Mouse (Mus musculus): Measurements from ENCODE around the gene Dxo.
"Not testable (repeated sequence)": the region's sequence is repeated elsewhere in the genome, so short reads cannot be mapped to it uniquely, and the experiment has no call there.

Dxo gene

DNA sequence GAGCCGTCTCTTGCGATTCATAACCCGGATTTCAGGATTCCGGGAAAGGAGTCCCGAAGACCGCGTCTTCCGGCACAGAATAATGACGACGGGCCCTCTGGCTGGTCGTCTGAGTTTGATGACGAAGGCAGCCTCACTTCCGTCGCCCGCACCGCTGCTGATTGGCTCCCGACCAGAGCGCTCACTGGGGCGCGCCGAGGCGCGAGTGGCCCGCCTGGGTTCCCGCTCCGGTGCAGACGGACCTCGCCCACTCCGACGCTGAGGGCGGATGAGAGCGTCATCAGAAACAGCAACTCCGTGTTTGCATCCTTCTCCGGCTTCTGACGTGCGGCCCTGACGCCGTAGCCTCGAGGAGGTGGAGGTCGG, at the start of gene Dxo, which contains the start of gene Stk19:
TSS of gene Dxo (plus strand) at position 164 of the 366 bp plus-strand sequence.
TSS of gene Stk19 (minus strand) at position 90 of the 366 bp plus-strand sequence.
- DNase-seq (ENCODE audit: low spot score), result peak; percentile 98

DNA sequence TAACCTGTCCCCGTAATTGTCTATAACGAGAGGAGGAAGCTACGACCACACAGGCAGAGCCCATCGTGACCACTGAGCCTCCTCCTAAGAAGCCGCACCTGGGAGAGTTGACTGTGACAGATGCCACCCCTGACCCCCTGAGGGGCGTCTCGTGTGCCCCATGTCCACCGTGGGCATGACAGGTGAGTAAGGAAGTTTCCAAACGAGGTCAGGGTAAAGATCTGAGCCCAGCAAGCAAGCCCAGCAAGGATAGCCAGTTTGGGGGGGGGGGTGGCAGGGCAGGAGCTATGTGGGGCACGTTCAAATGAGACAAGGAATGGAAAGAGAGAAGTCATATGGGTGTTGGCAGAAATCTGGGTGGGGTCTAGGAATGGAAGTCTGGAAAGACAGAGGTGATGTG, 41.8 kb upstream of the Dxo start:
- DNase-seq (ENCODE audit: low spot score), result no peak

DNA sequence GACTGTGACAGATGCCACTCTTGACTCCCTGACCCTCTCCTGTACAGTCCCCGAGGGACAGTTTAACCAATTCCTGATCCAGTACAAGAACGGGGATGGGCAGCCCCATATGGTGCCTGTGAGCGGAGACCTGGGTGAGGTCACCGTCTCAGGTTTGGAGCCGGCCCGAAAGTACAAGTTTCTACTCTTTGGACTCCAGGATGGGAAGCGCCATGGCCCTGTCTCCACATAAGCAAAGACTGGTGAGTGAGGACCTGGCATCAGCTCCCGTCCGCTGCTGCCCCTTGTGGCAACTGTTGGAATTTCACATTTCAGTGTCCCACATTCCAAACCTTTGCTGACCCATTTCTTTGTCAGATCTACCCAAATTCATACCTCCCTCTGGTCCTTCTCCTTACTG, 41.2 kb upstream of the Dxo start:
- no peak for DNase-seq (ENCODE audit: low spot score)

DNA sequence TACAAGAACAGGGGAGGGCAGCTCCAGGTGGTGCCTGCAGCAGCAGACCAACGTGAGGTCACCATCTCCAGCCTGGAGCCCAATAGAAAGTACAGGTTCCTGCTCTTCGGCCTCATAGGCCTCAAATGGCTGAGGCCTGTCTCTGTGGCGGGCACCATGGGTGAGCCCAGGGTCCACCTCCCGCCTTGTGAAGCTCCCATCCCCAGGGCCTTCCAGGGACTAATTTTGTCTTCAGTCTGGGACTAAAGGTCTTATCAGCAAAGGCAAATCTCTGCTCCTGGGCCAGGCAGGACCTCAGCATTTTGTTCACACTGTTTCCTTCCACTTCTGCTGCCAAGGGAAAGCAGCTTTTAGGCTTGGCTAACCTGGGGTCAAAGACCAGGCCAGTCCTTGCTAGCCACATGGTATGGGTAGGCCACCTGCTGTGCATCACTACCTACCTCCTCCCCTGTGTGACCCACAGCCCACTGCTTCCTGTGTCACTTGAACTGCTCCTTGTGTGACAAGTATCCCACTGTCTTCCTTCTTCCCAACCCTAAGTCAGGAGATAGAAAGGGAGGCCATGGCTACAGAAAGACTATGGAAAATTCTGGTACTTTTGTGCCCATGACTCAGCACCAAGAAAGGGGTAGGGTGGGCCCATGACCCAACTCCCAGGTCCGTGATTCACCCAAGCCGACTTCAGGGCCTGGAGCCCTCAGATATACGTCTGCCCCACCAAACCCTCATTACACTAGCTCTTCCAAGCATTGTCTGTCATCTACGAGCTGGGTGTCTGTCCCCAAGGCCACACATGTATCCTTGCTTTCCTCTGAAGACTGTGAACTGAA, 40.3 kb upstream of the Dxo start:
- no peak for DNase-seq (ENCODE audit: low spot score)

DNA sequence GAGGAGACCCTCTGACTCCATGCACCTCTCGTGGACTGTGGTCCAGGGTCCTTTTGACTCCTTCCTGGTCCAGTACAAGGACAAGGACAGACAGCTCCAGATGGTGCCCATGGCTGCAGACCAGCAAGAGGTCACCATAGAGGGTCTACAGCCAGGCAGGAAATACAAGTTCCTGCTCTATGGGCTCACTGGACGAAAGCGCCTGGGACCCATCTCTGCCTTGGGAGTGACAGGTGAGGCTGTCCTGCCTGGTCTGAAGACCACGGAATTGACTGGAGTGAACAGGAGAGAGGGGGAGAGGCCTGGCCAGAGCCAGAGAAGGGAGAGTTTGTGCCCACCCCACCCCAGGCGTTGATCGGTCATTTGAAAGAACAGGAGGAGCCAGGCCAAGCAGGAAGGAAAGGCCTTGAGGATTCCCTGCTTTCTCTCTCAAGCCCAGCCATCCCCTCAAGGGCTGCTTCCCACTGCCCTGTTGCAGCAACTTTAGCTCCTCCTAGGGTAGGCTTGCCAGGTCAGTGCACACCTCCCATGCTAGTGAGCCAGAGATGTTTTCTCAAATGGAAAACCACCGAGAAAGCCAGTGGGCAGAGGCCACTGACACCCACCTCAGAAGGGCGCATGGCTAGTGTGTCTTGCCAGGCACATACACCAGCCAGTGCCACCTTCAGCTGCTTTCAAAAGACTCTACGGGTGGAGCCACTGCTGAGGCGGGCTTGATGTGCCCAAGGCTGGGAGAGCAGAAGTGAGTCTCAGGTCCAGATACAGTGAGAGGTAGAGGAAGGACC, 39.4 kb upstream of the Dxo start:
- DNase-seq (ENCODE audit: low spot score), result not testable (repeated sequence)

DNA sequence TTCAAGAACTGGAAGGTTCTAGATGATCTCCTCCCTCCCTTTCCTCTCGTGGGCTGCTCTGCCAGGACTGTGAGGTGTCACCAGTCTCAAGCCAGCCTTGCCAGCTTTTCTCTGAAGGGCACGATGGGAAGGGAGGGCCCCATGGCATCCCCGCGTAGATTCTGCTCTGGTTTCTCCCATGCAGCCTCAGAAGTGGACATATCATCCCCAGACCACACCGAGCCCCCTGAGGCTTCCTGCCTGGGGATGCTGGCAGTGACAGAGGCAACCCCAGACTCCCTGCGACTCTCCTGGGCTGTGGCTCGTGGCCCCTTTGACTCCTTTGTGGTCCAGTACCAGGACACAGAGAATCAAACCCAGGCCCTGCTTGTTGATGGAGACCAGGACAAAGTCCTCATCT, 38.7 kb upstream of the Dxo start:
- not testable (repeated sequence) for DNase-seq (ENCODE audit: low spot score)

DNA sequence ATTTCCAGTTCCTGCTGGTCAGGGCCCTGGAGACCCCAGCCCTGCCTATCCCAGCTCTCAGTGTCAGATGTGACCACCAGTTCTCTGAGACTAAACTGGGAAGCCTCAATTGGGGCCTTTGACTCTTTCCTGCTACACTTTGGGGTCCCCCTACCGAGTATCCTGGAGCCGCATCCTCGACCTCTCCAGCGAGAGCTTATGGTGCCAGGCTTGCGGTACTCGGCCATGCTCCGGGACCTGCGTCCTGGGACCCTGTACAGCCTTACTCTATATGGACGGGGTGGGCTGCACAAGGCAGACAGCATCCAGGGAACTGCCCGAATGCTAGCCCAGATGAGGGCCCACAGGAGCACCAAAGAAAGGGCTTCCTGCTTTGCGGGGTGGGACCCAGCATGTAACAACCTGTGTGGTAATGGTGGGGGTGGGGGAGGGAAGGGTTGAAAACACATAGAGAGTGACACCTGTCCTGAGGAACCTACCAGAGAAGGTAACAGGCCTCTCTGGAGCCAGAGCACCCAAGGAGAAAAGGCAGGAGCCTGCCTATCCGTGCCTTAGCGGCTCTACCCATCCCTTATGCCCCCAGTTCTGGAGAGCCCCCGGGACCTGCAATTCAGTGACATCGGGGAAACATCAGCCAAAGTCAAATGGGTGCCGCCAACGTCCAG, 37.8 kb upstream of the Dxo start:
- DNase-seq (ENCODE audit: low spot score), result no peak

DNA sequence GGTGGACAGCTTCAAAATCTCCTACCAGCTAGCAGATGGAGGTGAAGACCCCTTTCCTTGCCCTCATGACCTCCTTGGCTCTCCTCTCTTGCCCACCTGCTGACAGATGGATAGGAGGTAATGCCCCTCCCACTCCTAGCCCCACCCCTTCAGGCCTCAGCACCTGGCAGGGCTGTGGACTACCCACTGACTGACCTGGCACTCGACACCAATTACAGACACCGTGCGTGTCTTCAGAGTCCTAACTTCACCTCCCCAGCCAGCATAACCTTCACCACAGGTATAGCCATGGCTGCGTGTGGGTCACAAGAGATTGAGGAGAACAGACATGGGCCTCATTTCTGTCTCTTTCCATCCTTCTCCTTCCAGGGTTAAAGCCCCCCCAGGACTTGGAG, 37.3 kb upstream of the Dxo start:
- DNase-seq (ENCODE audit: low spot score), result no peak

DNA sequence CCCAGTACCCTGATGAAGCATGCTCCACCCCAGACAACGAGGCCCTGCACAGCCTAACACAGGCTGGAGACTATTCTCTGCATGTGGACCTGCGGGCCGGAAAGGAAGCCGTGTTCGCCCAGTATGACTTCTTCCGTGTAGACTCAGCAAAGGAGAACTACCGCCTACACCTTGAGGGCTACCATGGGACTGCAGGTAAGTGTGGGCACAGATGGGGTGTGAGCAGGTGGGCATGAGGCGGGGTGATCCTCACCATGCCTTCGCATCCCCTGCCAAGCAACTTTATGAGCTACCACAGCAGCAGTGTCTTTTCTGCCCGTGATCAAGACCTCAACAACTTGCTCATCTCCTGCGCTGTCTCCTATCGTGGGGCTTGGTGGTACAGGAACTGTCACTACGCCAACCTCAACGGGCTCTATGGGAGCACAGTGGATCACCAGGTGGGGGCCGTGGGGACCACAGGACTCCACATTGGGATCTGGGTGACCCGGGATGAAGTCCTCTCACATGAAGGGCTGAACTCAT, 36.0 kb upstream of the Dxo start:
- not testable (repeated sequence) for DNase-seq (ENCODE audit: low spot score)

DNA sequence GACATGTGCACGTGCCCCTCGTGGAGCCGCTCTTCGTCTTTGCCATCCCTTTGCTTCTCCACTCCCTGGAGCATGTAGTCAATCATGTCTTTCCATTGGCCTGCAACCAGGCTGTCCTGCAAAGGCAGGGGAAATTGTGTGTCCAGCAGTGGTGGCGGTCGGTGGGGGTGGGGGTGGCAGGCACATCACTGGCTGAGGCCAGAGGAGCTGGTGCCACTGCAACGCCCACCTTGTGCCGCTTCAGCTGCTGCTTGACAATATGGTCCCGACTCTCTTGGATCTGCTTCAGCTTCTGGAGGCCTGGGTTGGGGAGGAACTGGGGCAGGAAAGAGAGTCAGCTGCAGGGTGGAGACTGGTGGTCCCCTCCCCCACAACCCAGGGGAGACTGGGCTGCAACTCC, 34.1 kb upstream of the Dxo start:
- not testable (repeated sequence) for DNase-seq (ENCODE audit: low spot score)

DNA sequence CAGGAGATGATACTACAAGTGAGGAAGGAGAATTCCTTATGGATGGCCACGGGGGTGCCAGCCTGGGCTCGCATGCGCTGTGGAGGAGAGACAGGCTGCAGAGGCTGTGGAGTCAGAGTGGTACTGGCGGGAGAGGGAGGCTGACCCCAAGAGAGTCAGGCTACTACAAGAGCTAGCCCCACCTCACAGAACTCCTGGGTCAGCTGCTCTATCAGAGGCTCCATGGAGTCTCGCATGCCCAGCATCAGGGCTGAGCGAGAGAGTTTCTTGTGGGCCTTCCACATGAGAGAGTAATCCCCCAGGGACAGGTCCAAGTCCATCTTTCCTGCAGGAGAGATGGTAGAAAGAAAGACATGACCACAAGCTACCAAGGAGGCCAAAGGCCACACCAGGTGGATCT, 33.5 kb upstream of the Dxo start:
- DNase-seq (ENCODE audit: low spot score), result not testable (repeated sequence)

DNA sequence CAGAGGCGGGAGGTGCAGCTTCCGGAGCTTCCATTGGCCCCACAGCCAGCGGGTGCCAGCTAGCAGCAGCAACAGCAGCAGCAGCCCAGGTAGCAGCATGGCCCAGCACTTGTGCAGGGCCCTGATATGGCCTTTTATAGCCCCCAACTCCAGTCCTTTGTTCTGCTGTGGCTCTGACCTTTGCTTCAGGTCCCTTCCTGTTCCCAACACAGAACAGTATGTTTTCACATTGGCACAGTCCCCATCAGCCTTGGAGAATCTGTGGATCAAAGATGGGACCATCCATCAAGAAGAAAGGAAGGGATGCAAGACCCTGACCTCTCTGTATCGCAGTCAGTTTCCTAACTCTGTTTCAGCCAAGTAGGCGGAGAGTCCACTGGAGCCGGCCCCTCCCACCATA, 32.5 kb upstream of the Dxo start, which contains the start of gene Cyp21a1:
TSS of gene Cyp21a1 (minus strand) at position 261 of the 400 bp plus-strand sequence.
- not testable (repeated sequence) for DNase-seq (ENCODE audit: low spot score)

DNA sequence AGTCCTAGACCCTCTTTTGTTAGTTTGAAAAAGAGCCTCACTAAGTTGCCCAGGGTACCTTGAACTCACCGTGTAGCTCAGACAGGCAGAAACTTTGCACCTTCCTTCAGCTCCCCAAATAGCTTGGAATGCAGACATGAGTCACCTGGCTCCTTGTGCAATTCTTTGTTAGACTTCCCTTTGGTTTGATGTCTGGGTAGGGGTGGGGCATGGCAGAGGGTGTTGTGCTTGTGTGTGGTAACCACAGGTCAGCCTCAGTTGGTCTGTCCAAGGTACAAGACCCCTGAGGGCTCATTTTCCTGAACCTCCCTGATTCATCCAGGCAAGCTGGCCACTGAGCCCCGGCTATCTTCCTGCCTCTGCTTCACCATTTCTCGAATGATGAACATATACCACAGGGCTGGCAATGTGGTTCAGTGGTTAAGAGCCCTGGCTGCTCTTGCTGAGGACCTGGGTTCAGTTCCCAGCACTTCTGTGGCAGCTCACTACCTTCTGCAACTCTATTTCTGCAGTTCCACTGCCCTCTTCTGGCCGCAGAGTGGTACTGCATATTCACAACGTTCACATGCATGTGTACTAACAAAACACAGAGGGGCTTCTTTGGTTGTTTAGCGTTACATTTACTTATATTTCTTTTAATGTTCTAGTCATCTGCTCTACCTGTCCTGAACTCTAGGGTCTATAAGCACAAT, 31.8 kb upstream of the Dxo start:
- no peak for DNase-seq (ENCODE audit: low spot score)

DNA sequence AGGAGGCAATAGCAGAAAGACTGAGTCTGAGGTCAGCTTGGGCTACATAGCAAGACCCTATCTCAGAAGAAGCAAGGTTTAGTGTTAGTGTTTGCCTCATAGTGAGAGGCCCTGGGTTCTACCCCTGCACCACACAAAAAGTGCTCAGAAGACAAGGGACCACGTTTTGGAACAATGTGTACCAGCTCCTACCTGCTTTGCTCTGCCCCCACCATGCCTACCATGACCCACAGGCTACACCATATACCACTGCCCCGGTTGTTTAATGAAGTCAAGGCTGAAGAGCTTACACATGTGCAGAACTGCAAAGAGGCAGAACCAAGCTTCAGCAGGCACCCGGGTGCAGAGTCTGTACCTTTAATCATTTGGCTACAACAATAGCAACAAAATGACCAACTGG, 29.6 kb upstream of the Dxo start:
- no peak for DNase-seq (ENCODE audit: low spot score)

DNA sequence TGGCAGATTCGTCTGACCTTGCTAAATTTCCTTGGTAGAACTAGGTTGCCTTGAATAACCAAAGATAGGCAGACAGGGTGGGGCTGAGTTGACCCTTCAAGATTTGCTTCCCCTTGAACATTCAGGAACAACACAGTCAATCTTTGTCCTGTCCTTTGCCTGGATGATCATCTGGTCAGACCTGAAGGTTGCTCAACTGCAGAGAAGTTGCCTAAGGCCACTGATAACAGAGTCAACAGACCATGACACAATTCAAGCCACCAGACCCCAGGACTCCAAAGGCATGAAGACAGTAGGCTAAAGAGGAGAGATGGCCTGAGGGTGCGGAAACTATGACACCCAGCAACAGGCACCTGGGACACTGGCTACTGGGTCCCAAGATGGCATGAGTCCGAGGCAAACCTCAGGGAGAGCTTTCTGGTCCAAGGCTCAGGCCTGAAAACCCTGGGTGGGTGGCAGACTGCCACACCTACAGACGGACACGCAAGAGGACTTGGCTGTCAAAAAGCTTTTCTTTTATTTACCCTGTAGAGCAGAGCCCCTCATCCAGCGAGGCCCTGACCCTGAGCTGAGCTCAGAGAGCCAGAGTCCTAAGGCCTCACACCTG, 28.1 kb upstream of the Dxo start:
- DNase-seq (ENCODE audit: low spot score), result no peak

DNA sequence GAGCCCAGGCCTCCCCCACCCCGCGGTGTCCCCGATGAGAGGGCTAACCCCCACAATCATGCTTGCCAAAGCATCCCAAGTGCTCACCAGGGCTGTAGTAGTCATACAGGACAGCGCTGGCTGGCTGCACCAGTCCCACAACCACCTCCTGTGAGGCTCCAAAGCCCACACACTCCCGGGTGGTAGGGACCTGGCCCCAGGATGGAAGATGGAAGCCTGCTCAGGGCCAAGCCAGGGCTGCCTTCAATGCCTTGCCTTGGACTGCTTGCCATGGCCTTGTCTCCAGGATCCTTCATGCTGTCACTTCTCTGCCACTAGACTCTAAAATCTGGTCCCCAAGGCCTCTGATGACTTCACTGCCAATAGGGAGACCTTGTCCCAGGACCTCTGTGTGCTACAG, 26.4 kb upstream of the Dxo start:
- not testable (repeated sequence) for DNase-seq (ENCODE audit: low spot score)

DNA sequence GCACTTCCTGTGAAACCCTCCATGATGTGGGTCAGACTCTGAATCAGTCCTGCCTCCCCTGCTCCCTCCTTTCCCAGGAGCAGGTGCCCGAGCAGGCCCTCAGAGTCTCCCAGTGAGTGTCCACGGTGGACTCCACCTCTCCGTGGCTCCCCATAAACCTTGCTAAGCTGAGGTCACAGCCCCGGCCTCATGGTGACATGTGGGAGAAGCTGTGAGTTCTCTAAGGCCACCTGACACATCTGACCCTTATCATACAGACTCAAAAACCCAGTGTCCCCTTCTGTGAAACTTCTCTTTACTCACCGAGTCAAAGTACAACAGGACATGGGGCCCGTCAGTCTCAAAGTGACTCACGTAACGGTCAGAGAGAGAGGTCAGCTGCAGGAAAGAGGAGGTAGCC, 26.0 kb upstream of the Dxo start:
- DNase-seq (ENCODE audit: low spot score), result not testable (repeated sequence)

DNA sequence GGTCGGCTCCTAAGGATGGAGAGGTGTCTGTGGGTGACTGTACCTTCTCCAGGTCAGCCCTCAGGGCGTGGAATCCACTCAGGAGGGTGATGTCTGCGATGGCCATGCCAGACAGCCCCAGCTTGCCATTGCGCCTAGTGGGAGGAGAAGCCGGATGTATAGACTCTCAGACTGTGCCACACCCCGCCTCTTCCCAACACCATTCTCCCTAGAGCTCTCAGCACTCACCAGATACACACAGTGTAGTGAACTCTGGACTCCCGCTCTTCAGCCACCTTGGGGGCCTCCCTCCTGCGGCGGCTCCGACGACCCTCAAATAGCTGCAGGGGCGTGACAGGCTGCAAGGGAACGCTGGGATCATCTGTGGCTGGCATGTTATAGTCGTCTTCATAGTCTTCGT, 25.5 kb upstream of the Dxo start:
- no peak for DNase-seq (ENCODE audit: low spot score)

DNA sequence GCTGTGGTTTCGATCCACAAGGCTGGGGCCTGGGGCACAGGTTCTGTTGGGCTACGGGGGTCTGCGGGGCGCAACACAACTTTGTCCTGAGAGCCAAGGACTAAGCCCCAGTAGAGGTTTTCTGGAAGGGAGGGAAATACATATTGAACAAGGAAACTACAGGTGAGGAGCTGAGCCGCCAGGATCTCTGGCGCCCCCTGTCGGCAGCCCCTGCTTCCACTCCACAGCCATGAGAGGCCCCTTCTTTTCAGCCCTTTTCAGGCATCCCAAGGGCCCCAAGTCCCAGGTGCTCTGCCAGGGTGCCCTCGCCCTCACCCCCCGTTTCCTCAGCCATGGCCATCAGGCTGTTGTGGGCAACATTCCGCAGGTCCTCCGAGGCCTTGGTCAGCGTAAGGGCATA, 23.1 kb upstream of the Dxo start:
- DNase-seq (ENCODE audit: low spot score), result not testable (repeated sequence)

DNA sequence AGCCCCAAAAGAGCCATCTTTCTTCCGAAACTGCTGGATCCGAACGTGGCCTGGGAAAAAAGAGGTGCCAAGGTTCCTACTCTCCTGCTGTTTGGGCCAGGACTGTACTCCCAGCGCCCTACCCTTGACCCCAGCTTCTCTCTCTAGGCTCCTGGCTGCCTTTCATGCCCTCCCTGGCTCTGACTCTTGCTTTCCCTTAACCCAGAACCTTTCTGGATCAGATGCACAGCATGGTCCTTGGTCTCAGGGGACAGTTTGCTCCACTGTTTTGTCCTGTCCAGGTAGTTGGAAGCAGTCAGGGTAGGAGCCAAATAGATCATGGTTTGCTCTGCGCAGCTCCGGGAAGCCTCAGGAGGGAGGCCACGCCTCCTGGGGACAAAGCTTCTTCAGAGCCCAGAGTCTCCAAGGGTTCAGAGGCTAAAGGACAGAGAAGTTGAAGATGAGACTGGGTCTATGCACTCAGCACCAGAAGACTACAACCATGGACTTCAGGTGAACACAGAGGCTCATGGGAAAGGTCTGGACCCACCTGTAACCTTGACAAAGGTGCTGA, 21.9 kb upstream of the Dxo start:
- no peak for DNase-seq (ENCODE audit: low spot score)

DNA sequence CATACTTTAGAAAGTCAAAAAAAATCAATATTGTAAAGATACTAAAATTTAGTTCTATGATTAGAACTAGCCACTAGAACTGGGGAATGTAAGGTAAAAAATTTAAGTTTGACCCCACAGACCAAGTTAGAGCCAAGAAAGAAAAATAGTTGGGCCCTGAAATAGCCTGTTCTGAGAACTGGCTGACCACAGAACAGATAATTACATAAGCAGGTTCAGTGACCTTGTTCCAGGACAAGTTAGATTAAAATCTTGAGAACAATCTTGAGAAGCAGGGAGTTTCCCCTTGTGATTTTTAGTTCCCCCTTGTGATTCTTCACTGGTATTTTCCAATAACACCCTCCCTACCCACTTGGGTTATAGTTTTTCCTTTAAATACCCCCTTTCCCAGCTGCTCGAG, 6.0 kb upstream of the Dxo start:
- not testable (repeated sequence) for DNase-seq (ENCODE audit: low spot score)
